21 mouse cellular contexts compared by ENCODE assay signal in the genomic region with DNA sequence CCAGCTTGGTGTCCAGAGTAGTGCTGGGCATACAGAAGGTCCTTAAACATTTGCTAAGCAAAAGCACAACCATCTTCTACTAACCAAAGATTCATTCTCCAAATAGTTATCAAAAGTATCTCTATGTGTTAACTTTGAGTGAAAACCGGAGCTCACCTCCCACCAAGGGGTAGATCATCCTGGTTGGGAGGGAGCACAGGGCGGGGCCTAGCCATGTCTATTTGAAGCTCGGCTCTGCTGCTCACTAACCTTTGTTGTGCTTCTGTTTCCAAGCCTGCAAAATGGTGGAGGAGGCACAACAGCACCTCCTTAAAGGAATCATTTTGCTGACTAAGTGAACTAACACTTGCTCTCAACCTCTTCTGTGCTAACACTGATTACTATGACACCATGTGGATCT.
DNase-seq lines count a peak whose midpoint lies in the region; ATAC-seq lines count a peak whose summit lies in the region.
"Had no signal": no experiment of that assay in that cellular context is flagged by ENCODE, and none has a peak within 500 bp of the region (broad histone marks: within the 10 kb centered on the region; RNA-seq: fewer than 3 reads in every experiment).

No protein-coding gene starts in this region.

- no peaks in the 10 kb centered on the region for H3K9me3 ChIP-seq in liver, embryonic 12.5 days (replicated peaks)
- H3K9me3 ChIP-seq in liver, embryonic 16.5 days (replicated peaks; ENCODE audit: control insufficient read depth, low read length), result no peaks in the 10 kb centered on the region
- no peaks in the 10 kb centered on the region for H3K9me3 ChIP-seq in midbrain, embryonic 10.5 days (replicated peaks)
- H3K9me3 ChIP-seq in forebrain, embryonic 10.5 days, result no peaks in the 10 kb centered on the region
- H3K9me3 ChIP-seq: embryonic facial prominence, embryonic 13.5 days; heart, embryonic 10.5 days; hindbrain, embryonic 12.5 days had no signal

- H3K4me2 ChIP-seq in liver, embryonic 12.5 days, result peak overlapping the region; percentile 6; the same call in 1 of the 2 replicates
- H3K4me2 ChIP-seq in liver, embryonic 16.5 days (ENCODE audit: low read depth, low read length), result no peak overlapping the region
- H3K4me2 ChIP-seq: embryonic facial prominence, embryonic 13.5 days; hindbrain, embryonic 12.5 days had no signal

- H3K9ac ChIP-seq in liver, embryonic 12.5 days, result peak overlapping the region; percentile 54
- H3K9ac ChIP-seq in liver, embryonic 16.5 days (ENCODE audit: low read depth, low read length), result peak overlapping the region; percentile 30; the same call in 1 of the 2 replicates
- H3K9ac ChIP-seq: embryonic facial prominence, embryonic 13.5 days; hindbrain, embryonic 12.5 days had no signal

- H3K4me1 ChIP-seq in liver, embryonic 12.5 days, result peaks cover 68% of the 10 kb centered on the region
- H3K4me1 ChIP-seq in liver, embryonic 16.5 days (ENCODE audit: control insufficient read depth, low read depth, low read length), result peaks cover 37% of the 10 kb centered on the region
- no peaks in the 10 kb centered on the region for H3K4me1 ChIP-seq in midbrain, embryonic 10.5 days
- H3K4me1 ChIP-seq in forebrain, embryonic 10.5 days, result peaks cover 15% of the 10 kb centered on the region
- H3K4me1 ChIP-seq: embryonic facial prominence, embryonic 13.5 days; heart, embryonic 10.5 days; hindbrain, embryonic 12.5 days had no signal

- peak; percentile 36 for DNase-seq in testis, postnatal 10 days (ENCODE audit: low spot score)
- DNase-seq in testis, postnatal 14 days (ENCODE audit: low spot score), result no peak
- no peak for DNase-seq in midbrain, embryonic 10.5 days (ENCODE audit: low spot score)
- DNase-seq in forebrain, embryonic 10.5 days (ENCODE audit: extremely low spot score, low spot score), result no peak
- DNase-seq: adrenal gland, adult 8-10 months; adrenal gland, postnatal 36 days; cerebellum, adult 11 months; cerebellum, adult 8-10 months; cerebellum, postnatal 25 days; gastrocnemius, adult 2 months; gastrocnemius, postnatal 25 days; heart, postnatal 10 days; heart, postnatal 4 days had no signal

- H3K27ac ChIP-seq in liver, embryonic 12.5 days, result peak overlapping the region; percentile 83
- peak overlapping the region; percentile 70 for H3K27ac ChIP-seq in liver, embryonic 16.5 days (ENCODE audit: low read length)
- H3K27ac ChIP-seq in midbrain, embryonic 10.5 days (replicated peaks), result no peak overlapping the region
- H3K27ac ChIP-seq in forebrain, embryonic 10.5 days, result no peak overlapping the region
- H3K27ac ChIP-seq: embryonic facial prominence, embryonic 13.5 days; gastrocnemius, adult 2 months; hindbrain, embryonic 12.5 days; hindbrain, postnatal 0 days had no signal

- 48% methylated on average over 3 of the region's 3 CpGs for WGBS in liver, embryonic 12.5 days (ENCODE audit: insufficient replicate concordance)
- WGBS in liver, embryonic 16.5 days (ENCODE audit: insufficient replicate concordance), result 43% methylated on average over 3 of the region's 3 CpGs
- WGBS in midbrain, embryonic 10.5 days, result 70% methylated on average over 3 of the region's 3 CpGs
- WGBS in forebrain, embryonic 10.5 days, result 71% methylated on average over 3 of the region's 3 CpGs

- peak; percentile 59; the same call in 1 of the 2 replicates for ATAC-seq in liver, embryonic 12.5 days
- no peak for ATAC-seq in liver, embryonic 16.5 days (ENCODE audit: low read depth)
- ATAC-seq in activated CD4-positive, CD25-positive, alpha-beta regulatory T cell, adult 4 months, result no peak
- ATAC-seq: forebrain, embryonic 14.5 days; hindbrain, postnatal 0 days had no signal

- no peaks in the 10 kb centered on the region for H3K27me3 ChIP-seq in liver, embryonic 12.5 days (replicated peaks)
- no peaks in the 10 kb centered on the region for H3K27me3 ChIP-seq in liver, embryonic 16.5 days (ENCODE audit: control insufficient read depth, insufficient read depth, low read depth, low read length)
- no peaks in the 10 kb centered on the region for H3K27me3 ChIP-seq in midbrain, embryonic 10.5 days (ENCODE audit: low read depth, poor library complexity, severe bottlenecking)
- H3K27me3 ChIP-seq in forebrain, embryonic 10.5 days (ENCODE audit: poor library complexity, severe bottlenecking), result no peaks in the 10 kb centered on the region
- H3K27me3 ChIP-seq: embryonic facial prominence, embryonic 13.5 days; hindbrain, embryonic 12.5 days had no signal

- no peaks in the 10 kb centered on the region for H3K36me3 ChIP-seq in liver, embryonic 12.5 days
- no peaks in the 10 kb centered on the region for H3K36me3 ChIP-seq in liver, embryonic 16.5 days (ENCODE audit: control insufficient read depth, insufficient read depth)
- no peaks in the 10 kb centered on the region for H3K36me3 ChIP-seq in midbrain, embryonic 10.5 days
- H3K36me3 ChIP-seq in forebrain, embryonic 10.5 days (replicated peaks), result no peaks in the 10 kb centered on the region
- H3K36me3 ChIP-seq: embryonic facial prominence, embryonic 13.5 days; heart, embryonic 10.5 days; hindbrain, embryonic 12.5 days had no signal

- H3K4me3 ChIP-seq in liver, embryonic 12.5 days, result no peak overlapping the region
- H3K4me3 ChIP-seq in liver, embryonic 16.5 days (ENCODE audit: low read depth, low read length), result no peak overlapping the region
- H3K4me3 ChIP-seq in midbrain, embryonic 10.5 days, result no peak overlapping the region
- no peak overlapping the region for H3K4me3 ChIP-seq in forebrain, embryonic 10.5 days
- H3K4me3 ChIP-seq: embryonic facial prominence, embryonic 13.5 days; gastrocnemius, adult 2 months; heart, embryonic 10.5 days; hindbrain, embryonic 12.5 days had no signal

Comparison
In these comparisons a context has a peak if more than half of its experiments do, and no peak if none do; other contexts are left out.
1. H3K27ac ChIP-seq: peak in liver, embryonic 12.5 days (single experiment) and liver, embryonic 16.5 days (single experiment); none in midbrain, embryonic 10.5 days (single experiment) and forebrain, embryonic 10.5 days (single experiment).